Mouse (Mus musculus) left cerebral cortex, postnatal 14 days (tissue): ENCODE measurements around the gene Rplp0. TPM values are rescaled to one million over a fixed set of nuclear protein-coding genes. Genes with fewer than 3 reads are reported as not detected.
"Not testable (repeated sequence)": the region's sequence is repeated elsewhere in the genome, so short reads cannot be mapped to it uniquely, and the experiment has no call there.

ENCODE experiments used
- DNase-seq, 2 experiments: peaks; one replicate each; pipeline ENCODE4 v3.0.0; 2021 to 2022; ENCODE audit warnings: low spot score in 2 of 2, mixed read lengths in 1 of 2
- intact Hi-C: fragments of 180-260 bp; cut with DNase I; formaldehyde crosslinking; loops from one replicate; pipeline ENCODE4 v1.15.1; 2025
- long read RNA-seq, 2 experiments: library from polyadenylated mRNA; stranded (forward); transcript quantifications; one replicate each; pipeline ENCODE4 v2.0.0; 2021
- total RNA-seq, 2 experiments: library from RNA; stranded (reverse); gene quantifications; 2 replicates each; pipeline ENCODE4 v1.2.3; 2021

Gene Rplp0
- 100 to 1,000 TPM; 286 to 303 TPM for total RNA-seq
- long read RNA-seq, experiment 1, transcript Rplp0-201 (7 exons, 1,358 nt): major isoform, 305 of 334 reads
- long read RNA-seq, experiment 1, partial matches to known transcripts: 23 of 334 reads
- long read RNA-seq, experiment 1, other reads (novel, unspliced or antisense): 6 of 334 reads
- long read RNA-seq, experiment 2, transcript Rplp0-201 (7 exons, 1,358 nt): major isoform, 271 of 291 reads
- long read RNA-seq, experiment 2, partial matches to known transcripts: 17 of 291 reads
- long read RNA-seq, experiment 2, other reads (novel, unspliced or antisense): 3 of 291 reads

- DNase-seq: peak; percentile 100
- intact Hi-C loops: loop anchor here (2.0 kb wide), 1 partner anchor 53 kb away; the partner anchor contains the start of gene Pxn
Observed at GRCm38 (mm10) chr5:115559237-115560101, at the start of gene Rplp0. TSS of gene Rplp0 (plus strand) at chr5:115559467.

GRCm38 (mm10) chr5:115509790-115510689 lies 49.2 kb upstream of the Rplp0 start:
- no peak for DNase-seq
- intact Hi-C loops: no loop called here

- intact Hi-C loops: no loop called here
- no peak for DNase-seq
Observed at GRCm38 (mm10) chr5:115512375-115512774, 46.9 kb upstream of the Rplp0 start.

GRCm38 (mm10) chr5:115513246-115513645 lies 46.0 kb upstream of the Rplp0 start:
- intact Hi-C loops: no loop called here
- DNase-seq: no peak

DNA sequence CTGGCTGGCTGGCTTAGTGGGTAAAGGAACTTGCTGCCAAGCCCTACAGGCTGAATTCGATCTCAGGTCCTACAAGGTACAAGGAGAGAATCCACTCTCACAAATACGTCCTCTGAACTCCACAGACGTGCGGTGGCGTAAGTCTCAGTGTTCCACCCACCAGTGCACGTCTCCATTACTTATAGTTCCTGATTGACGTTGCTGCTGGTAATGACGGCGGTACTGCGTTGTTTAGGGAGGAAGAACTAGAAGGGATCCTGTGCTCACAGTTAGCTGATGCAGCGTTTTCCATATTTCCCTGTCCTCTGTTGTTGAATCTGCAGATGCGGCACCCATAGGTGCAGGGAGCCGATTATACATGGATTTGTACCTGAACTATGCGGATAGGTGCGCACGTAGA lies 45.5 kb upstream of the Rplp0 start:
- intact Hi-C loops: no loop called here
- no peak for DNase-seq

GRCm38 (mm10) chr5:115514346-115514745 lies 44.9 kb upstream of the Rplp0 start:
- intact Hi-C loops: no loop called here
- DNase-seq: no peak

- no peak for DNase-seq
- intact Hi-C loops: no loop called here
Observed at GRCm38 (mm10) chr5:115514896-115515587, 44.2 kb upstream of the Rplp0 start.

- no peak for DNase-seq
- intact Hi-C loops: no loop called here
Observed at GRCm38 (mm10) chr5:115516081-115516907, 43.0 kb upstream of the Rplp0 start.

DNA sequence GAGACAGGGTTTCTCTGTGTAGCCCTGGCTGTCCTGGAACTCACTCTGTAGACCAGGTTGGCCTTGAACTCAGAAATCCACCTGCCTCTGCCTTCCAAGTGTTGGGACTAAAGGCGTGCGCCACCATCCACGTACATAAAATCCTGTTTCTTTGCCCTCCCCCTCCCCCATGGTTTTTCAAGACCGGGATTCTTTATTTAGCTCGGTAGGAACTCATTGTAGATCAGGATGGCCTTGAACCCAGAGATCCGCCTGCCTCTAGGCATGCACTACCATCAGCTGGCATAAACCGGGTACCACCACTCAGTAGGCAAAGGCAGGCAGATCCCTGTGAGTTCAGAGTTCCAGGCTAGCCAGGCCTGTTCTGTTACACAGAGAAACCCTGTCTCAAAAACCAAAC lies 42.4 kb upstream of the Rplp0 start:
- DNase-seq: no peak
- intact Hi-C loops: no loop called here

DNA sequence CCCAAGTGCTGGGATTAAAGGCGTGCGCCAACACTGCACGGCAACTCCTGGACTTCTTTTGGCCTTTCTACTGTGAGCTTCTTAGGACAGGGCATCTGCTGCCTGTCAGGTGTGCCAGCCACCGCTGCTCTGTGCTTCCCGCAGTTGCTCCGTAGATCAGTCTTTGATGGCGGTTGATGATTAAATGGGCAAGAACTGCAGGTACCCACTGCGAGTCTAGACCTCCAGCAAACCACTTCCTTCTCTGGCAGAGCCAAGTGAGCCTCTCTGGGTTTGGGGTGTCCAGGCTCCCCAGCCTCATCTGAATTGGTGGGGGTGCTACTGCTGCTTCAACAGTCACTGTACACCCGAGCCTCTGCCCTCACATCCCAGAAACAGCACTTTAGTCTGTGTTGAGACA lies 41.8 kb upstream of the Rplp0 start:
- intact Hi-C loops: no loop called here
- DNase-seq: no peak

DNA sequence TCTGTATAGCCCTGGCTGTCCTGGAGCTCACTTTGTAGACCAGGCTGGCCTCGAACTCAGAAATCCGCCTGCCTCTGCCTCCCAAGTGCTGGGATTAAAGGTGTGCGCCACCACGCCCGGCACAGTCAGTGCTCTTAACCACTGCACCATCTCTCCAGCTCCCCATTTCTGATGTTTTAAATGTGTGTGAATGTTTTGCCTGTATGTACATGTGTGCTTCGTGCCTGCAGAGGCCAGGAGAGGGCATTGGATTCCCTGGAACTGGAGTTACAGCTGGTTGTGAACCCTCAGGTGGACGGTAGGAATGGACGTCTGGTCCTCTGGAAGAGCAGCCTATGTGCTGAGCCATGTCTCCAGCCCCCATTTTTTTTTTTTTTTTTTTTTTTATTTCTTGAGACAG lies 41.1 kb upstream of the Rplp0 start:
- intact Hi-C loops, DNase-seq: not testable (repeated sequence)

GRCm38 (mm10) chr5:115520325-115520869 lies 38.9 kb upstream of the Rplp0 start:
- DNase-seq: no peak
- intact Hi-C loops: no loop called here

- DNase-seq: no peak
- intact Hi-C loops: no loop called here
Observed at GRCm38 (mm10) chr5:115521553-115522461, 37.5 kb upstream of the Rplp0 start.

DNA sequence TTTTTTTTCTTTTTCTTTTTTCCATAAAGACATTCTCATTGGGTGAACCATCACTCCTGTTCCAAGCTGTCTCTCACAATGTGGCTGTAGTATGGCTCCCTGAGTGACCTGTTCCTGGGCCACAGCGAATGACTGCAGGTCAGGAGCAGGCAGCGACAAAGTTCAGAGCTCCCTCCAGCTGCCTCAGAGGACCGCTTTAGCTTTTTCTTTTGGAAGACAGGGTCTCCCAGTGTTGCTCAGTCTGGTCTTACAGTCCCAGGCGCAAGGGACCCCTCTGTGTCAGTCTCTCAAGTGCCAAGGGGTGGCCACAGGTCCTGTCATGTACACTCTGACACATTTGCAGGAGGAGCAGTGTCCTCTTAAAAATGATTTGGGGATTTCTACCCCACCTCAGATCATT lies 36.7 kb upstream of the Rplp0 start:
- intact Hi-C loops: no loop called here
- no peak for DNase-seq

DNA sequence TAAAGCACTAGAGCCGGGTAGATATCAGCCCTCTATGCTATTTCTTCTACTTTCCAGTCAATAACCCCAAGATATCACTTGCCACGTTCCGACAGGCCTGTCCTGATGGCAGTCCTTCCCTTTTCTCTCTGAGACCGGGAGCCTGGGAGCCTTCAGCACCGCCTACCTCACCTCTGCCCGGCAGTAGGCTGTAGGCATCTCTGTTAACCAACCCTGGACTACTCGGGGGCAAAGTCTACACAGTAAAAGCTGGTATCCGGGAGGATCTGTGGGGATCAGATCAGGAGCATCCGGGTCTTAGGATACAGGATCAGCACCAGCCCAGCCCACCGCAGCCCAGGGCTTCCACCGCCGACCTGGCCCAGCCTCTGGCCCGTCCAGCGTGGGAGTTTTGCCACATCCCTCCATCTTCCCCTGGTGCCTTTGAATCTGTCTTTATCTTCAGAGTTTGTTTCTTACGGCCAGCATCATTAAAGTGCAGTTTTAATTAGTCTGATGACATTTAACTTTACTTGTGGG lies 36.2 kb upstream of the Rplp0 start:
- DNase-seq: no peak
- intact Hi-C loops: no loop called here

DNA sequence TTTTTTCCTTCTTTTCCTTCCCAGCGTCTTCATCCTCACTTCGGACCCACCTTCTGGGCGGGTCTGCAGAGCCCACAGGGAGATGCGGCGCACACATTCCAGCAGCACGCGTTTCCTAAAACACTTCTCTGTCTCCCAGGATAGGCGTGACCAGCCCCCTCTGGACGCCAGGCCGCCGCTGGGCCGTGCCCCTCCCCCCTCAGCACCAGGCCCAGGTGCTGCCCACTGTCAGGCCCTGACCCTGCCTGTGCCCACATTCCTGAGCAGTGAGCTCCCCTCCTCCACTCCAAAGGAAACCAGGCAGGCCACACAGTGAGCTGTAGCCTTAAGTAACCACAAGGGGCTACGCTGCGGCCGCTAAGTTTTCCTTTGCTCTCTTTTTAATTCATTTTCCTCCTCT lies 35.3 kb upstream of the Rplp0 start:
- intact Hi-C loops: no loop called here

GRCm38 (mm10) chr5:115524471-115524870 lies 34.8 kb upstream of the Rplp0 start:
- intact Hi-C loops: no loop called here
- no peak for DNase-seq

More for the DNA sequence above, 35.3 kb upstream of the Rplp0 start:
- DNase-seq: no peak
